ENCODE assay signal across 8 mouse cellular contexts in the genomic region with DNA sequence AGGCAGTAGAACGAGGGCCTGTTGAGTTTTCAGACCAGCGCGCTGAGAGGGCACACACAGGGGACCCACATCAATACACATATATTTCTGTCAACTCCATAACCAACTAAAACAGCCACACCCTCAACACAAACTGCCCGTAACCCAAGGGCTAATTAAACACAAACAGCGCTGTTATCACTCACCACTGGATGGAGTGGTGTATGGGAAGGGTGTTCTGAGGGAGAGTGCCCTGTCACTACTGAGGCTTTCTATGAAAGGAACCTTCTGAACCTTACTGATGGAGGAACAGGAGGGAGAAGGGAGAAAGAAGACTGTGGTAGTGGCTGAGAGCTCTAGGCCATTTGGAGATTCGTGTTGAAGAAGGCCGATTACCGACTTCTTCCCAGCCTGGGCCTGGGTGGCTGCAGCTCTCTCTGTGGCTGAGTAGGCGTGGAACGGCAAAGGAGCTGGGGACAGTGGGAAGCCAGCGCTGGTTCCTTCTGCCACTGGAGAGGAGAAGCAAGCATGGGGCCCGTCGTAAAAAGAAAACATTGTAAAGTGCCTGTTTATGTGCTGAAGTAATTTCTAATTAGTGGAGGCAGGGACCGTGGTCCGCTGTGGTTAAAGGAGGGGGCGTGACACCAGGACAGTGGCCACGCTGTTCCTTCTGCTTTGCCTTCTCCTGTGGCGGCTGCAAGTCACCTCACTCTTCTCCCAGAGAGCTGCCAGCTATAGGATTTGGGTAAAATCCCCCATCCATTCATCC.
DNase-seq lines count a peak whose midpoint lies in the region; ATAC-seq and TF ChIP-seq lines count a peak whose summit lies in the region.
"Had no signal": no experiment of that assay in that cellular context is flagged by ENCODE, and none has a peak within 500 bp of the region (broad histone marks: within the 10 kb centered on the region; RNA-seq: fewer than 3 reads in every experiment).

No protein-coding gene starts in this region.

- 28% methylated on average over 18 of the region's 18 CpGs for WGBS in lung, embryonic 14.5 days
- WGBS in lung, adult 2 months: 57% methylated on average over 18 of the region's 18 CpGs
- 25% methylated on average over 18 of the region's 18 CpGs for WGBS in forebrain, embryonic 12.5 days
- WGBS in intestine, postnatal 0 days: 35% methylated on average over 18 of the region's 18 CpGs
- 20% methylated on average over 18 of the region's 18 CpGs for WGBS in neural tube, embryonic 14.5 days

- no peaks in the 10 kb centered on the region for H3K27me3 ChIP-seq in lung, embryonic 14.5 days (ENCODE audit: insufficient read depth, low read length)
- 0 out of 2 replicates have a peak, but pooled peaks cover 6% of the 10 kb centered on the region for H3K27me3 ChIP-seq in forebrain, embryonic 12.5 days
- H3K27me3 ChIP-seq in intestine, postnatal 0 days (replicated peaks; ENCODE audit: control insufficient read depth, insufficient read depth, low read length): no peaks in the 10 kb centered on the region
- no peaks in the 10 kb centered on the region for H3K27me3 ChIP-seq in neural tube, embryonic 14.5 days (ENCODE audit: control insufficient read depth, insufficient read depth, low read length)

- H3K4me3 ChIP-seq in lung, embryonic 14.5 days (ENCODE audit: low read depth, low read length): no peak overlapping the region
- no peak overlapping the region for H3K4me3 ChIP-seq in lung, adult 2 months (replicated peaks; ENCODE audit: extremely low read depth, low read depth, low read length)
- H3K4me3 ChIP-seq in forebrain, embryonic 12.5 days (replicated peaks): peak overlapping the region; percentile 20
- H3K4me3 ChIP-seq in intestine, postnatal 0 days (ENCODE audit: low read depth, low read length): no peak overlapping the region
- H3K4me3 ChIP-seq in neural tube, embryonic 14.5 days (ENCODE audit: low read depth, low read length): no peak overlapping the region
- H3K4me3 ChIP-seq: gastrocnemius, adult 2 months had no signal

- ATAC-seq in lung, embryonic 14.5 days (ENCODE audit: insufficient read depth): 0 out of 2 replicates have a peak, but pooled peaks have one; percentile 29
- ATAC-seq in forebrain, embryonic 12.5 days (ENCODE audit: low FRiP score): peak; percentile 68; the same call in 1 of the 2 replicates
- ATAC-seq in intestine, postnatal 0 days: no peak
- ATAC-seq in neural tube, embryonic 14.5 days (ENCODE audit: low read depth): peak; percentile 69
- no peak for ATAC-seq in CD4-positive, CD25-positive, alpha-beta regulatory T cell, adult 4 months

- no peaks in the 10 kb centered on the region for H3K36me3 ChIP-seq in lung, embryonic 14.5 days (ENCODE audit: insufficient read depth)
- no peaks in the 10 kb centered on the region for H3K36me3 ChIP-seq in forebrain, embryonic 12.5 days (replicated peaks)
- H3K36me3 ChIP-seq in intestine, postnatal 0 days (ENCODE audit: control insufficient read depth, insufficient read depth): no peaks in the 10 kb centered on the region
- no peaks in the 10 kb centered on the region for H3K36me3 ChIP-seq in neural tube, embryonic 14.5 days (ENCODE audit: control insufficient read depth, insufficient read depth, low read length)

- DNase-seq in lung, embryonic 14.5 days: peak; percentile 24
- no peak for DNase-seq in lung, adult 2 months
- no peak for DNase-seq in right cerebral cortex, postnatal 4 days
- DNase-seq: gastrocnemius, adult 2 months had no signal

- H3K4me1 ChIP-seq in lung, embryonic 14.5 days (ENCODE audit: insufficient read depth): peaks cover 22% of the 10 kb centered on the region
- H3K4me1 ChIP-seq in lung, adult 2 months (ENCODE audit: control insufficient read depth, insufficient read depth, low read length): peaks cover 8% of the 10 kb centered on the region
- peaks cover 14% of the 10 kb centered on the region for H3K4me1 ChIP-seq in forebrain, embryonic 12.5 days
- H3K4me1 ChIP-seq in intestine, postnatal 0 days (replicated peaks; ENCODE audit: control insufficient read depth, insufficient read depth, low read length): no peaks in the 10 kb centered on the region
- peaks cover 7% of the 10 kb centered on the region; the same call in 1 of the 2 replicates for H3K4me1 ChIP-seq in neural tube, embryonic 14.5 days (ENCODE audit: control insufficient read depth, insufficient read depth, low read length)

- H3K9ac ChIP-seq in lung, embryonic 14.5 days: no peak overlapping the region
- H3K9ac ChIP-seq in forebrain, embryonic 12.5 days: no peak overlapping the region; the same call in 1 of the 2 replicates
- H3K9ac ChIP-seq in intestine, postnatal 0 days (ENCODE audit: low read depth, low read length): no peak overlapping the region
- H3K9ac ChIP-seq in neural tube, embryonic 14.5 days (replicated peaks; ENCODE audit: low read depth, low read length): no peak overlapping the region

- peak overlapping the region; percentile 42 for H3K27ac ChIP-seq in lung, embryonic 14.5 days (ENCODE audit: low read depth)
- no peak overlapping the region for H3K27ac ChIP-seq in forebrain, embryonic 12.5 days
- no peak overlapping the region for H3K27ac ChIP-seq in intestine, postnatal 0 days (ENCODE audit: low read depth, low read length)
- no peak overlapping the region for H3K27ac ChIP-seq in neural tube, embryonic 14.5 days (ENCODE audit: low read depth, low read length)
- H3K27ac ChIP-seq: gastrocnemius, adult 2 months had no signal

- H3K9me3 ChIP-seq in lung, embryonic 14.5 days (ENCODE audit: low read depth, low read length): no peaks in the 10 kb centered on the region
- no peaks in the 10 kb centered on the region for H3K9me3 ChIP-seq in forebrain, embryonic 12.5 days
- H3K9me3 ChIP-seq in intestine, postnatal 0 days (ENCODE audit: control insufficient read depth): no peaks in the 10 kb centered on the region
- H3K9me3 ChIP-seq in neural tube, embryonic 14.5 days (ENCODE audit: control insufficient read depth, low read length): no peaks in the 10 kb centered on the region

- 0 out of 2 replicates have a peak, but pooled peaks have one; percentile 2 for TF ChIP-seq CTCF in lung, embryonic 14.5 days (IDR thresholded peaks at IDR 0.05; ENCODE audit: low read depth)
- no peak for TF ChIP-seq CTCF in lung, adult 2 months (IDR thresholded peaks at IDR 0.05; ENCODE audit: insufficient read depth, low read length)
- peak; percentile 20; the same call in 1 of the 2 replicates for TF ChIP-seq CTCF in intestine, postnatal 0 days (IDR thresholded peaks at IDR 0.05; ENCODE audit: low read depth)

- peak overlapping the region; percentile 30 for H3K4me2 ChIP-seq in lung, embryonic 14.5 days
- H3K4me2 ChIP-seq in forebrain, embryonic 12.5 days: peak overlapping the region; percentile 48
- peak overlapping the region; percentile 32; the same call in 1 of the 2 replicates for H3K4me2 ChIP-seq in intestine, postnatal 0 days (replicated peaks; ENCODE audit: low read depth)
- peak overlapping the region; percentile 38 for H3K4me2 ChIP-seq in neural tube, embryonic 14.5 days (ENCODE audit: low read depth, low read length)

- no peak for TF ChIP-seq POLR2A in lung, adult 2 months (IDR thresholded peaks at IDR 0.05; ENCODE audit: borderline replicate concordance, extremely low read depth, low read depth, low read length)

Comparison
In these comparisons a context has a peak if more than half of its experiments do, and no peak if none do; other contexts are left out.
1. ATAC-seq: peak in lung, embryonic 14.5 days (single experiment), forebrain, embryonic 12.5 days (single experiment) and neural tube, embryonic 14.5 days (single experiment); none in intestine, postnatal 0 days (single experiment) and CD4-positive, CD25-positive, alpha-beta regulatory T cell, adult 4 months (single experiment).
2. Peak in every context shown above with its lines, with median percentiles within 50 percentile points of each other: H3K4me2 ChIP-seq.